Comparison of ENCODE assay signal across 15 mouse cellular contexts in genomic region chr5:124792112-124792511, GRCm38 (mm10).
"Had no signal": no experiment of that assay in that cellular context is flagged by ENCODE, and none has a peak within 500 bp of the region (broad histone marks: within the 10 kb centered on the region; RNA-seq: fewer than 3 reads in every experiment).

No protein-coding gene starts in this region.

- H3K4me2 ChIP-seq: neural tube, embryonic 15.5 days; stomach, embryonic 15.5 days had no signal

- H3K4me3 ChIP-seq: neural tube, embryonic 15.5 days; stomach, embryonic 15.5 days had no signal

- H3K9ac ChIP-seq: neural tube, embryonic 15.5 days; stomach, embryonic 15.5 days had no signal

- H3K9me3 ChIP-seq: neural tube, embryonic 15.5 days; stomach, embryonic 15.5 days had no signal

- H3K27me3 ChIP-seq: neural tube, embryonic 15.5 days; stomach, embryonic 15.5 days had no signal

- DNase-seq: retina, postnatal 1 day; right cerebral cortex, adult 18-20 months; right cerebral cortex, postnatal 14 days; right cerebral cortex, postnatal 25 days; right cerebral cortex, postnatal 4 days; spleen, adult 18-20 months; thymus, adult 18-20 months; thymus, adult 2 months; thymus, postnatal 14 days; thymus, postnatal 25 days; thymus, postnatal 36 days; thymus, postnatal 4 days had no signal

- H3K36me3 ChIP-seq: neural tube, embryonic 15.5 days; stomach, embryonic 15.5 days had no signal

- H3K4me1 ChIP-seq: neural tube, embryonic 15.5 days; stomach, embryonic 15.5 days had no signal

- H3K27ac ChIP-seq: neural tube, embryonic 15.5 days; stomach, embryonic 15.5 days; stomach, postnatal 0 days had no signal
